Mouse (Mus musculus) C2C12 (cell line): ENCODE data around the gene Atxn1. TPM values are rescaled to one million over a fixed set of nuclear protein-coding genes. Genes with fewer than 3 reads are reported as not detected.

Experiments
- H3K27me3 ChIP-seq: one replicate; pipeline ENCODE4 v1.6.1; 2011; ENCODE audit not compliant: control insufficient read depth, insufficient read depth, insufficient read length
- H3K36me3 ChIP-seq: one replicate; pipeline ENCODE4 v1.6.1; 2011; ENCODE audit not compliant: control insufficient read depth, insufficient read depth
- H3K4me3 ChIP-seq: one replicate; pipeline ENCODE4 v1.5.1; 2011; ENCODE audit warnings: mild to moderate bottlenecking, control low read depth; ENCODE audit not compliant: poor library complexity, insufficient read depth, severe bottlenecking
- H3K79me2 ChIP-seq: one replicate; pipeline ENCODE4 v1.6.1; 2011; ENCODE audit not compliant: control insufficient read depth, insufficient read depth
- H3K79me3 ChIP-seq: one replicate; pipeline ENCODE4 v1.6.1; 2011; ENCODE audit warnings: low read depth, control low read depth
- H3ac ChIP-seq: one replicate; pipeline ENCODE3; 2011; ENCODE audit warnings: low read depth; ENCODE audit not compliant: control insufficient read depth, insufficient read length
- CEBPB ChIP-seq: IDR thresholded peaks from one replicate; pipeline ENCODE4 v1.6.1; 2011; ENCODE audit warnings: low read depth, mild to moderate bottlenecking, control low read depth, moderate library complexity
- CTCF ChIP-seq: IDR thresholded peaks from one replicate; pipeline ENCODE4 v1.5.1; 2011; ENCODE audit not compliant: control insufficient read depth, insufficient read depth, insufficient read length
- FOSL1 ChIP-seq: IDR thresholded peaks from one replicate; pipeline ENCODE4 v1.8.0; 2011; ENCODE audit warnings: mild to moderate bottlenecking, low read length; ENCODE audit not compliant: poor library complexity, insufficient read depth, severe bottlenecking
- MAX ChIP-seq: IDR thresholded peaks from one replicate; pipeline ENCODE4 v1.6.1; 2011; ENCODE audit warnings: mild to moderate bottlenecking, control low read depth
- MYOD1 ChIP-seq: IDR thresholded peaks from one replicate; pipeline ENCODE4 v1.6.1; 2011; ENCODE audit warnings: low read depth; ENCODE audit not compliant: control insufficient read depth, insufficient read length
- MYOG ChIP-seq: IDR thresholded peaks from one replicate; pipeline ENCODE4 v1.6.1; 2011; ENCODE audit not compliant: control insufficient read depth, insufficient read length; ENCODE audit errors: extremely low read depth
- USF1 ChIP-seq: IDR thresholded peaks from one replicate; pipeline ENCODE4 v1.6.1; 2011; ENCODE audit warnings: low read depth, mild to moderate bottlenecking, control low read depth, moderate library complexity
- polyA plus RNA-seq: library from polyadenylated mRNA; unstranded; fragments of >200 nt; fragmentation: generic; extraction: Trizol; gene quantifications from one replicate; pipeline ENCODE4 v1.2.1, GENCODE M21; 2012; ENCODE audit warnings: missing spikeins

The Atxn1 gene
- polyA plus RNA-seq, 1 experiment = 3.0 TPM

DNA sequence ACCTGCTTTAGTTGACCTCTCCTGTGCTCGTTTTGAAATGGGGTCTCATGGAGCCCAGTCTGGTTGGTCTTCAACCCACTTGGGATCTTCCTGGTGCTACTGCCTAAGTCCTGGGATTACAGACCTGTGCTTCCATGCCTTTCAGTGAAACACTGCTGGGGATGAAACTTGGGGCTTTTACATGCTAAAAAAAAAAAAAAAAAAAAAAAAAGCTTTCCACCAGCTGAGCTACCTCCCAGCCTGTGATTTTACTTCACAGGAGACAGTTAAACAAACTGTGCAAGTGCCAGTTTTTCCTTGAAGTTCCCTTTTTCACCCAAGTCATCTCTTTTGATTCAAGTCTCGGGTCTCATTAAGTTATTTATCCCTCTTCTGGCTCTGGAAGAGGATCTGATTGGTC lies 275.9 kb downstream of the Atxn1 start:
- TF ChIP-seq CEBPB = no peak
- TF ChIP-seq MAX = no peak
- no peak for TF ChIP-seq CTCF
- no peak for TF ChIP-seq FOSL1
- no peak for TF ChIP-seq USF1
- TF ChIP-seq MYOG = no peak
- no peak for TF ChIP-seq MYOD1
- Histone ChIP-seq H3K79me2 (no peaks in the 10 kb centered on the region), H3ac (no peak overlapping the region), H3K36me3 (no peaks in the 10 kb centered on the region), H3K79me3 (no peaks in the 10 kb centered on the region), H3K4me3 (no peak overlapping the region), H3K27me3 (no peaks in the 10 kb centered on the region)

DNA sequence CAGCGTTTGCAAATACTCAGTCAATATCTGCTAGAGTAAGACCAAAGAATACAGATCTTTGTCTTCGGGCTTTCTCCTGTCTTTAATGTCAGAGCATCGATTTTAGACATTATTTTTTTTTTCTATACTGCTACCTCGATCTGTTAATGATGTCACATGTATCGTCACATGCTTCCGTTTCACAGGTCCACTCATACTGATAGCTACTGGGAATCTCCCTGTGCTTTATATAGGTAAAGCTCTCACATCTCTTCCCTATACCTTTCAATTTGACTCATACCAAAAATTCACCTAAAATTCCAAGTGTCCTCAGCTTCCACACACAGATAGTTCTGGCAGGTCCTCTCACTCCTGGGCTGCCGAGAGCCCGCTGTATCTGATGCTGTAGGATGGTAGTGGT lies 277.2 kb downstream of the Atxn1 start:
- Histone ChIP-seq H3K27me3 (no peaks in the 10 kb centered on the region), H3K79me3 (no peaks in the 10 kb centered on the region), H3K4me3 (no peak overlapping the region), H3ac (no peak overlapping the region), H3K79me2 (no peaks in the 10 kb centered on the region), H3K36me3 (no peaks in the 10 kb centered on the region)
- TF ChIP-seq USF1 (no peak), FOSL1 (no peak), CEBPB (no peak), MYOD1 (no peak), CTCF (no peak), MAX (no peak), MYOG (no peak)

DNA sequence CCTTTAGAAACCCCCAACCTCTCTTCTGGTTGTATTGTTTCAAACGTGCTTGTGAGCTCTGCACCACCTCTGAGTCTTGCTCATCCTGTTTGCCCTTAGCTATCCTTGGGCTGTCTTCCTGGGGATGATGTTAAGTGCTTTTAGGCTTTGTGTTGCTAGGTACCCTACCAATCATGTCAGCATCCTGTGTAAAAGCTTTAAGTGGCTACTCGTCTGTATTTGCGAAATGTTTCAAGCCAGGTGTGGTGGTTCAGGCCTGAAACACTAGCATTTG lies 278.6 kb downstream of the Atxn1 start:
- Histone ChIP-seq H3K36me3 (no peaks in the 10 kb centered on the region), H3K79me2 (no peaks in the 10 kb centered on the region), H3K79me3 (no peaks in the 10 kb centered on the region), H3K27me3 (no peaks in the 10 kb centered on the region), H3ac (no peak overlapping the region), H3K4me3 (no peak overlapping the region)
- TF ChIP-seq FOSL1 (no peak), MYOD1 (no peak), MAX (no peak), CTCF (no peak), CEBPB (no peak), MYOG (no peak)

DNA sequence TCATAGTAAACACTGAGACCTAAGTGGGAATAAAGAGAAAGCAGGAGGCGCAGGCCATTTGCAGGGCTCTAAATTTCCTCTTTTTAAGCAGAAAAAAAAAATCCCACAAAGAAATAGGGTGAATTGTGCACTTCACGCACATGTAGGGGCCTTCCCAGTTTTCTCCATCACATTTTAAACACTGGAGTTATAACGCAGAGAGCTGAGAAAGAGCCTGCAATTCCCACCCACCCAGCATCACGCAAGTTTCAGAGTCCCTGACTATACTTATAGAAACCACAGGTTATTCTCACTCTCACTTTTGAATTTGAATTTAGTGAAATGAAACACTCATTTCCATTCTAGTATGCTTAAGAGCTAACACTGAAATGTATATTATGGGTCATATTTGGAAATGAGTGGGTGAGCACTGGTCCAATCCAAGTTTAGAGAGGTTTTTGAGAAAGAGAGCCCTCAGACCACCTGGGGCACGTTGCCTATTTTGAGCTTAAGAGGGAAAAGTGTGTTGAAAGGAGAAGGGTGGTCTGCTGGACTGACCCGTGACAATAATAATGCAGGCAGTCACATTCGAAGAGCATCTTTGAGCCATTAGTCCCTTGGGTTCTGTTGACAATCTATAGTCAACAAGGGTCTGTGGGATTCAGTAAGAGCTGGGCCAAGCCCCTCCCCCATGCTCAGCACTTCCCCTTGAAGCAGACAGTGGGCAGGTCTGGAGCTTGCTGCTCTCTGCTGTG lies 279.1 kb downstream of the Atxn1 start:
- Histone ChIP-seq H3K79me3 (no peaks in the 10 kb centered on the region), H3ac (peak overlapping the region; percentile 35), H3K27me3 (no peaks in the 10 kb centered on the region), H3K4me3 (no peak overlapping the region), H3K36me3 (no peaks in the 10 kb centered on the region), H3K79me2 (no peaks in the 10 kb centered on the region)
- TF ChIP-seq MYOG (no peak), FOSL1 (no peak), CEBPB (no peak), CTCF (no peak), MYOD1 (no peak), USF1 (no peak), MAX (no peak)

DNA sequence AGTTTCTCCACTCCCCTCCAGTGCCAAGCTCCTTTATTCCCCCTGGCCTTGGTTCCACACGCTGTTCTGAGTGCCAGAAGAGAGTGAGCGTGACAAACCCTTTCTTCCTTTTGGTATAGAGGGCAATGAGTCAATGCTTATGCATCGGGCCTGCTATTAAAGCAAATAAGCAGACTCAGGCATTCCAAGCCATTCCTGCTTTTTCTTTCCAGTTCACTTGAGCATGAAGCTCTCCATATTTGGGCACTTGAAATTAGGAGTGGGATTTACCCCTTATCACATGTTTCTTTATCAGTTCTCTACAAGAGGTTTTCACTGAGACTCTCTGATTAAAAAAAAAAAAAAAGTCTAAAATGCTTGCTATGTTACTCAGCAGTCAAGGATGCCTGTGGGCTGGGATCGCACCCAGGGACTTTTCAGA lies 279.9 kb downstream of the Atxn1 start:
- H3K4me3 ChIP-seq = no peak overlapping the region
- no peaks in the 10 kb centered on the region for H3K79me3 ChIP-seq
- no peaks in the 10 kb centered on the region for H3K79me2 ChIP-seq
- H3K36me3 ChIP-seq = no peaks in the 10 kb centered on the region
- no peak for TF ChIP-seq USF1
- TF ChIP-seq FOSL1 = no peak
- TF ChIP-seq MYOD1 = no peak
- no peak for TF ChIP-seq CTCF
- no peak for TF ChIP-seq MAX
- TF ChIP-seq CEBPB = no peak
- no peak for TF ChIP-seq MYOG
- H3K27me3 ChIP-seq = no peaks in the 10 kb centered on the region
- peak overlapping the region; percentile 34 for H3ac ChIP-seq

DNA sequence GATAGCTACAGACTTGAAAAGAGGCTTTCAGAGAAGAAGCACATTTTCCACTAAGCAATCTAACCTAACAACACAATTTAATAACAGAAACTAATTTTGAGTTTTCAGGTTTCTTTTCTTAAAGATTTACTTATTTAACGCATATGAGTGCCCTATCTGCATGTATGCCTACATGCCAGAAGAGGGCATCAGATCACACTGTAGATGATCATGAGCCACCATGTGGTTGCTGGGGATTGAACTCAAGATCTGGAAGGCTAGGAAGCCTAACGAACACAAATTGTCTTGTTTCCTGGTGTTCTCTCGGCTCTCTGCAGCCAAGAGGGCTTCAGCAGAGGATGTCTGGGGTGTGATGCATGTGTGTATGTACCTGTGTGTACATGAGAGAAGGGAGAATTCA lies 280.8 kb downstream of the Atxn1 start:
- TF ChIP-seq FOSL1 (no peak), CEBPB (no peak), CTCF (no peak), MYOD1 (no peak), MYOG (no peak), MAX (no peak), USF1 (no peak)
- Histone ChIP-seq H3ac (no peak overlapping the region), H3K4me3 (no peak overlapping the region), H3K27me3 (no peaks in the 10 kb centered on the region), H3K79me2 (no peaks in the 10 kb centered on the region), H3K79me3 (no peaks in the 10 kb centered on the region), H3K36me3 (no peaks in the 10 kb centered on the region)
